Mouse (Mus musculus) heart, adult 2 months (tissue): ENCODE results near the gene Btbd6.

ENCODE experiments used
- CTCF ChIP-seq: fragments of 200-600 bp; IDR thresholded peaks from 2 replicates; pipeline ENCODE4 v1.8.1; 2022; ENCODE audit warnings: antibody characterized with exemption, mild to moderate bottlenecking, moderate library complexity
- EP300 ChIP-seq: fragments of 200-500 bp; IDR thresholded peaks from 2 replicates; pipeline ENCODE4 v1.6.1; 2011; ENCODE audit warnings: low read depth, low read length, control low read depth; ENCODE audit not compliant: insufficient read depth
- POLR2A ChIP-seq: fragments of 200-500 bp; IDR thresholded peaks from 2 replicates; pipeline ENCODE4 v1.6.1; 2011; ENCODE audit warnings: mild to moderate bottlenecking, low read depth, low read length, control low read depth; ENCODE audit not compliant: insufficient read depth

DNA sequence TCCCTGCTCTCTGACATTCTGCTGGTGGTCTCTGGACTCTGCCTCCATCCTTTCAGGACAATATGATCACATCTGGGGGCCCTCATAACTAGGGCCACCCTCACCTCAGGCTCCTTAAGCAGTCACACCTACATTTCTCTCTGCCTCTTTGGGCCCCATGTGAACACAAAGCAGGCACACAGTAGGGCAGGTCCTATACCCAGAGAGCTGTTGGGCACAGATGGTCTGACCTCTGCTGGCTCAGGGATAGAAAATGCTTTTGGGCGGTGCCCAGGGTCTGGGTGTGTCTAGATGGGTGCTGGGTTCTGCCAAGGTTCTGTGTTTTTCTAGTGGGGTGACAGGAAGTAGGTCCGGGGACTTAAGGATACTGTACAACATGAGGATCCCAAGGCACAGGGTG is 32.6 kb upstream of the Btbd6 start:
- TF ChIP-seq CTCF, result no peak
- TF ChIP-seq POLR2A, result no peak
- no peak for TF ChIP-seq EP300
